13 mouse cellular contexts compared by ENCODE assay signal in genomic region chr2:155284647-155285046, GRCm38 (mm10). TPM values are rescaled to one million over a fixed set of nuclear protein-coding genes. Genes with fewer than 3 reads are reported as not detected.
A peak's percentile ranks its signal among the peaks of the same experiment; 100 is the strongest.
DNase-seq lines count a peak whose midpoint lies in the region; ATAC-seq and TF ChIP-seq lines count a peak whose summit lies in the region.
"Had no signal": no experiment of that assay in that cellular context is flagged by ENCODE, and none has a peak within 500 bp of the region (broad histone marks: within the 10 kb centered on the region; RNA-seq: fewer than 3 reads in every experiment).

No protein-coding gene starts in this region.

- no peaks in the 10 kb centered on the region for H3K4me1 ChIP-seq in lung, embryonic 15.5 days
- peaks cover 15% of the 10 kb centered on the region for H3K4me1 ChIP-seq in heart, adult 2 months (ENCODE audit: control insufficient read depth, insufficient read depth, low read length)
- no peaks in the 10 kb centered on the region for H3K4me1 ChIP-seq in stomach, embryonic 16.5 days (ENCODE audit: control insufficient read depth, insufficient read depth, low read length)
- H3K4me1 ChIP-seq: limb, embryonic 15.5 days; neural tube, embryonic 15.5 days had no signal

- H3K9me3 ChIP-seq in lung, embryonic 15.5 days, result no peaks in the 10 kb centered on the region
- no peaks in the 10 kb centered on the region for H3K9me3 ChIP-seq in stomach, embryonic 16.5 days (replicated peaks; ENCODE audit: control insufficient read depth, low read length)
- H3K9me3 ChIP-seq: embryonic facial prominence, embryonic 13.5 days; limb, embryonic 15.5 days; neural tube, embryonic 15.5 days had no signal

- no peak for TF ChIP-seq CTCF in heart, adult 2 months (IDR thresholded peaks at IDR 0.05)

- 44% methylated on average over 7 of the region's 7 CpGs for WGBS in lung, embryonic 15.5 days
- 40% methylated on average over 7 of the region's 7 CpGs for WGBS in heart, adult 2 months
- 55% methylated on average over 7 of the region's 7 CpGs for WGBS in stomach, embryonic 16.5 days

- H3K4me3 ChIP-seq in lung, embryonic 15.5 days, result no peak overlapping the region
- no peak overlapping the region for H3K4me3 ChIP-seq in heart, adult 2 months
- H3K4me3 ChIP-seq in stomach, embryonic 16.5 days (replicated peaks; ENCODE audit: low read length), result no peak overlapping the region
- H3K4me3 ChIP-seq: embryonic facial prominence, embryonic 13.5 days; limb, embryonic 15.5 days; neural tube, embryonic 15.5 days had no signal

- intact Hi-C loops in heart, adult 2 months (cut with DNase I), result no loop called here
- intact Hi-C loops in heart, postnatal 10 days (cut with DNase I), result no loop called here

- H3K79me2 ChIP-seq in heart, adult 2 months (replicated peaks; ENCODE audit: control insufficient read depth, insufficient read depth, low read length), result no peaks in the 10 kb centered on the region

- no peaks in the 10 kb centered on the region for H3K27me3 ChIP-seq in lung, embryonic 15.5 days
- H3K27me3 ChIP-seq in heart, adult 2 months (ENCODE audit: control insufficient read depth, insufficient read depth, low read length), result no peaks in the 10 kb centered on the region
- H3K27me3 ChIP-seq in stomach, embryonic 16.5 days (ENCODE audit: control insufficient read depth, insufficient read depth, low read length), result no peaks in the 10 kb centered on the region
- H3K27me3 ChIP-seq: embryonic facial prominence, embryonic 13.5 days; limb, embryonic 15.5 days; neural tube, embryonic 15.5 days had no signal

- H3K36me3 ChIP-seq in lung, embryonic 15.5 days, result no peaks in the 10 kb centered on the region; the same call in 1 of the 2 replicates
- no peaks in the 10 kb centered on the region for H3K36me3 ChIP-seq in heart, adult 2 months (ENCODE audit: control insufficient read depth, insufficient read depth, low read length)
- H3K36me3 ChIP-seq in stomach, embryonic 16.5 days (ENCODE audit: control insufficient read depth, insufficient read depth, low read length), result no peaks in the 10 kb centered on the region

- no peak for TF ChIP-seq POLR2A in heart, adult 2 months (IDR thresholded peaks at IDR 0.05; ENCODE audit: insufficient read depth, low read depth, low read length)

- TF ChIP-seq EP300 in heart, adult 2 months (IDR thresholded peaks at IDR 0.05; ENCODE audit: insufficient read depth, low read depth, low read length), result 0 out of 2 replicates have a peak, but pooled peaks have one; percentile 8

- no peak overlapping the region for H3K4me2 ChIP-seq in lung, embryonic 15.5 days
- H3K4me2 ChIP-seq in stomach, embryonic 16.5 days (ENCODE audit: low read depth, low read length), result no peak overlapping the region
- H3K4me2 ChIP-seq: embryonic facial prominence, embryonic 13.5 days; limb, embryonic 15.5 days; neural tube, embryonic 15.5 days had no signal

- DNase-seq in lung, postnatal 36 days, result no peak
- peak in 1 of 2 experiments; percentile 37 for DNase-seq in heart, adult 2 months
- peak; percentile 57 to 65 for DNase-seq in heart, postnatal 10 days
- no peak for DNase-seq in layer of hippocampus, adult 9-11 months
- no peak for DNase-seq in frontal cortex, adult 2 months (ENCODE audit: extremely low spot score in 1 of 2, low spot score in 1 of 2)
- DNase-seq: adrenal gland, adult 2 months had no signal

- ATAC-seq in lung, embryonic 15.5 days (ENCODE audit: borderline replicate concordance, extremely low read depth, low FRiP score, low TSS enrichment), result no peak
- no peak for ATAC-seq in stomach, embryonic 16.5 days (ENCODE audit: insufficient read depth, low FRiP score)
- ATAC-seq: hindbrain, postnatal 0 days had no signal

- H3K27ac ChIP-seq in lung, embryonic 15.5 days, result 0 out of 2 replicates have a peak overlapping the region, but pooled peaks have one; percentile 22
- peak overlapping the region; percentile 77 for H3K27ac ChIP-seq in heart, adult 2 months
- H3K27ac ChIP-seq in stomach, embryonic 16.5 days (ENCODE audit: low read length), result peak overlapping the region; percentile 62; the same call in 1 of the 2 replicates
- H3K27ac ChIP-seq: embryonic facial prominence, embryonic 13.5 days; hindbrain, postnatal 0 days; limb, embryonic 15.5 days; macrophage; neural tube, embryonic 15.5 days had no signal

- H3K9ac ChIP-seq in lung, embryonic 15.5 days, result no peak overlapping the region
- peak overlapping the region; percentile 34; the same call in 1 of the 2 replicates for H3K9ac ChIP-seq in heart, adult 2 months (ENCODE audit: low read depth, low read length)
- peak overlapping the region; percentile 43; the same call in 1 of the 2 replicates for H3K9ac ChIP-seq in stomach, embryonic 16.5 days (ENCODE audit: low read length)
- H3K9ac ChIP-seq: embryonic facial prominence, embryonic 13.5 days; limb, embryonic 15.5 days; neural tube, embryonic 15.5 days had no signal

RNA-seq across cellular contexts. Expression of gene Map1lc3a, which starts 8.6 kb away (rescaled TPM):
- 178 and 182 TPM in 2 replicates for polyA plus RNA-seq in lung, embryonic 15.5 days (2015; fragmentation: Nextera tagmentation; extraction: Ambion mirVana)
- total RNA-seq in heart, adult 2 months (2021), result 100 to 1,000 TPM; 713 to 821 TPM
- 933 and 1,030 TPM in 2 replicates for polyA plus RNA-seq in heart, adult 2 months (2012; rRNA removed)
- 100 to 1,000 TPM; 594 to 650 TPM for total RNA-seq in heart, postnatal 10 days (2021)
- polyA plus RNA-seq in stomach, embryonic 16.5 days (2015; fragmentation: Nextera tagmentation; extraction: Ambion mirVana), result 168 and 206 TPM in 2 replicates
- polyA plus RNA-seq in frontal cortex, adult 2 months (2012; rRNA removed), result 387 and 406 TPM in 2 replicates

RNA-seq across cellular contexts. Expression of gene Dynlrb1, which starts 48.3 kb away (rescaled TPM):
- polyA plus RNA-seq in lung, embryonic 15.5 days (2015; fragmentation: Nextera tagmentation; extraction: Ambion mirVana), result 360 and 372 TPM in 2 replicates
- 100 to 1,000 TPM; 163 to 165 TPM for total RNA-seq in heart, adult 2 months (2021)
- 359 and 543 TPM in 2 replicates for polyA plus RNA-seq in heart, adult 2 months (2012; rRNA removed)
- 100 to 1,000 TPM; 201 to 224 TPM for total RNA-seq in heart, postnatal 10 days (2021)
- 341 and 379 TPM in 2 replicates for polyA plus RNA-seq in stomach, embryonic 16.5 days (2015; fragmentation: Nextera tagmentation; extraction: Ambion mirVana)
- polyA plus RNA-seq in frontal cortex, adult 2 months (2012; rRNA removed), result 830 and 929 TPM in 2 replicates

Comparison
In these comparisons a context has a peak if more than half of its experiments do, and no peak if none do; other contexts are left out.
1. H3K27ac ChIP-seq: peak in every context shown above with its lines; median percentile 77 in heart, adult 2 months; 62 in stomach, embryonic 16.5 days; 22 in lung, embryonic 15.5 days.
2. DNase-seq: peak in heart, postnatal 10 days (2 of 2); none in lung, postnatal 36 days (single experiment), layer of hippocampus, adult 9-11 months (single experiment) and frontal cortex, adult 2 months (0 of 2).